Mouse (Mus musculus) intestine, postnatal 0 days (tissue): ENCODE results near the gene Cdk5r2. TPM values are rescaled to one million over a fixed set of nuclear protein-coding genes. Genes with fewer than 3 reads are reported as not detected.
"Not testable (repeated sequence)": the region's sequence is repeated elsewhere in the genome, so short reads cannot be mapped to it uniquely, and the experiment has no call there.

Experiments
- ATAC-seq: fragments of 200-750 bp; cut with Nextera tagmentation; 2 replicates; pipeline ENCODE4 v1.8.0; 2017; ENCODE audit warnings: mild to moderate bottlenecking, moderate TSS enrichment, moderate library complexity
- H3K27ac ChIP-seq: fragments of 300-500 bp; sonication (generic); 2 replicates; pipeline ENCODE4 v1.5.1; 2014; ENCODE audit warnings: mild to moderate bottlenecking, low read depth, low read length, moderate library complexity
- H3K27me3 ChIP-seq: fragments of 300-500 bp; sonication (generic); replicated peaks from 2 replicates; pipeline ENCODE4 v1.6.1; 2014; ENCODE audit warnings: low read length, mixed read lengths; ENCODE audit not compliant: control insufficient read depth, insufficient read depth
- H3K36me3 ChIP-seq: fragments of 300-500 bp; sonication (generic); 2 replicates; pipeline ENCODE4 v1.6.1; 2014; ENCODE audit warnings: mild to moderate bottlenecking, moderate library complexity; ENCODE audit not compliant: control insufficient read depth, insufficient read depth
- H3K4me1 ChIP-seq: fragments of 300-500 bp; sonication (generic); replicated peaks from 2 replicates; pipeline ENCODE4 v1.6.1; 2014; ENCODE audit warnings: antibody characterized with exemption, low read length, mixed read lengths; ENCODE audit not compliant: control insufficient read depth, insufficient read depth
- H3K4me2 ChIP-seq: fragments of 300-500 bp; sonication (generic); replicated peaks from 2 replicates; pipeline ENCODE4 v1.6.1; 2014; ENCODE audit warnings: low read depth, mild to moderate bottlenecking, moderate library complexity
- H3K4me3 ChIP-seq: fragments of 300-500 bp; sonication (generic); 2 replicates; pipeline ENCODE4 v1.5.1; 2014; ENCODE audit warnings: low read depth, low read length
- H3K9ac ChIP-seq: fragments of 300-500 bp; sonication (generic); 2 replicates; pipeline ENCODE4 v1.6.1; 2014; ENCODE audit warnings: mild to moderate bottlenecking, low read depth, low read length
- H3K9me3 ChIP-seq: fragments of 300-500 bp; sonication (generic); 2 replicates; pipeline ENCODE4 v1.6.1; 2016; ENCODE audit warnings: mixed run types; ENCODE audit not compliant: control insufficient read depth
- CTCF ChIP-seq: sonication (generic); IDR thresholded peaks from 2 replicates; pipeline ENCODE4 v1.5.1; 2016; ENCODE audit warnings: low read depth, mild to moderate bottlenecking, control low read depth, antibody characterized with exemption, moderate library complexity
- WGBS: fragments of 180-500 bp; shearing (Covaris S2); extraction: QIAGEN DNeasy Blood & Tissue Kit; methylation state at CpG from one replicate; pipeline ENCODE4 v1.1.7; 2014; 5-methylcytosine and 5-hydroxymethylcytosine counted together
- polyA plus RNA-seq: library from polyadenylated mRNA; unstranded; fragments of >200 nt; fragmentation: Nextera tagmentation; extraction: Ambion mirVana; gene quantifications from 2 replicates; pipeline ENCODE4 v1.2.1, GENCODE M21; 2015

Cdk5r2 gene
- polyA plus RNA-seq, 1 experiment from 2014 or later, result 0.29 TPM

DNA sequence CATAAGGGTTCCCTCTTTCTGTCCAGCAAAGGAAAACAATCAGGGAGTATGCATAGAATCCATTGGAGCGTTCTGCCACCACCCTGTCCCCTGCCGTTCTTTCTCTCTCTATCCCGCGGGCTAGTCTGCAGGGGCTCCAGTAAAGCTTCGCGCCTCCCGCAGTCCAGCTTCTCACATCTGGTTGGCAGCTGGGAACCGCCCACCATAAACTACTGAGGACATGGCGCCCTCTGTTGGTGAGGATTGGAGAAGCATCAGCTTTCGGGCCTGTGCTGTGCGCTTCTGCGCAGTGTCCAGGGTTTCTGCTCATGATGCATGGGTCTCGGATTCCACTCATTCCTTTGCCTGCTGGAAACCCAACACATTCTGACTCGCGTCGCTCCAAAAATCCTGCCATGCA lies 46.7 kb upstream of the Cdk5r2 start:
- Histone ChIP-seq H3K4me3 (peak overlapping the region; percentile 11; the same call in 1 of the 2 replicates), H3K27me3 (peaks cover 70% of the 10 kb centered on the region), H3K4me1 (0 out of 2 replicates have a peak, but pooled peaks cover 4% of the 10 kb centered on the region), H3K9me3 (no peaks in the 10 kb centered on the region), H3K9ac (no peak overlapping the region), H3K27ac (no peak overlapping the region), H3K36me3 (no peaks in the 10 kb centered on the region), H3K4me2 (0 out of 2 replicates have a peak overlapping the region, but pooled peaks have one; percentile 25)
- peak; percentile 95 for TF ChIP-seq CTCF
- under 1% methylated on average over 16 of the region's 16 CpGs for WGBS
- peak; percentile 57 for ATAC-seq

GRCm38 (mm10) chr1:74809007-74809406 lies 45.7 kb upstream of the Cdk5r2 start:
- H3K27ac ChIP-seq, result no peak overlapping the region
- peaks cover 61% of the 10 kb centered on the region for H3K27me3 ChIP-seq
- TF ChIP-seq CTCF, result peak; percentile 41
- H3K36me3 ChIP-seq, result no peaks in the 10 kb centered on the region
- no peaks in the 10 kb centered on the region for H3K9me3 ChIP-seq
- H3K4me1 ChIP-seq, result 0 out of 2 replicates have a peak, but pooled peaks cover 4% of the 10 kb centered on the region
- no peak overlapping the region for H3K4me3 ChIP-seq
- no peak overlapping the region for H3K4me2 ChIP-seq
- H3K9ac ChIP-seq, result no peak overlapping the region
- 51% methylated on average over 10 of the region's 10 CpGs for WGBS
- no peak for ATAC-seq

GRCm38 (mm10) chr1:74814931-74815647 lies 39.6 kb upstream of the Cdk5r2 start:
- no peak overlapping the region for H3K4me3 ChIP-seq
- H3K27ac ChIP-seq, result no peak overlapping the region
- H3K9ac ChIP-seq, result no peak overlapping the region
- H3K36me3 ChIP-seq, result no peaks in the 10 kb centered on the region
- peaks cover under 1% of the 10 kb centered on the region; the same call in 1 of the 2 replicates for H3K27me3 ChIP-seq
- no peak for ATAC-seq
- WGBS, result 76% methylated on average over 9 of the region's 9 CpGs
- H3K9me3 ChIP-seq, result no peaks in the 10 kb centered on the region
- peak; percentile 38 for TF ChIP-seq CTCF
- H3K4me1 ChIP-seq, result no peaks in the 10 kb centered on the region
- no peak overlapping the region for H3K4me2 ChIP-seq

GRCm38 (mm10) chr1:74815965-74816364 lies 38.8 kb upstream of the Cdk5r2 start:
- not testable (repeated sequence) for ATAC-seq, H3K4me1 ChIP-seq, H3K36me3 ChIP-seq, H3K9ac ChIP-seq, H3K27ac ChIP-seq, H3K9me3 ChIP-seq, H3K27me3 ChIP-seq, H3K4me3 ChIP-seq, H3K4me2 ChIP-seq
- 92% methylated on average over 6 of the region's 6 CpGs for WGBS

GRCm38 (mm10) chr1:74816612-74817199 lies 38.0 kb upstream of the Cdk5r2 start:
- peak; percentile 91 for ATAC-seq
- Histone ChIP-seq H3K9me3 (no peaks in the 10 kb centered on the region), H3K4me2 (peak overlapping the region; percentile 78), H3K36me3 (no peaks in the 10 kb centered on the region), H3K27me3 (no peaks in the 10 kb centered on the region; the same call in 1 of the 2 replicates), H3K4me3 (peak overlapping the region; percentile 75), H3K9ac (peak overlapping the region; percentile 91), H3K27ac (peak overlapping the region; percentile 85), H3K4me1 (no peaks in the 10 kb centered on the region)
- 4% methylated on average over 38 of the region's 38 CpGs for WGBS
- no peak for TF ChIP-seq CTCF

- H3K27ac ChIP-seq, result peak overlapping the region; percentile 85
- 14% methylated on average over 14 of the region's 14 CpGs for WGBS
- peak overlapping the region; percentile 78 for H3K4me2 ChIP-seq
- ATAC-seq, result peak; percentile 11; the same call in 1 of the 2 replicates
- no peaks in the 10 kb centered on the region for H3K27me3 ChIP-seq
- H3K9ac ChIP-seq, result peak overlapping the region; percentile 91
- peak overlapping the region; percentile 75 for H3K4me3 ChIP-seq
- H3K36me3 ChIP-seq, result no peaks in the 10 kb centered on the region
- TF ChIP-seq CTCF, result no peak
- no peaks in the 10 kb centered on the region for H3K4me1 ChIP-seq
- no peaks in the 10 kb centered on the region for H3K9me3 ChIP-seq
These were observed 37.5 kb upstream of the Cdk5r2 start for GRCm38 (mm10) chr1:74817219-74817618.
